Mouse (Mus musculus) liver, embryonic 11.5 days (tissue): ENCODE measurements around the gene Naa80. TPM values are rescaled to one million over a fixed set of nuclear protein-coding genes. Genes with fewer than 3 reads are reported as not detected.

Experiments
- ATAC-seq: fragments of 200-750 bp; cut with Nextera tagmentation; replicated peaks from 2 replicates; pipeline ENCODE4 v1.8.0; 2017; ENCODE audit warnings: moderate number of reproducible peaks, mild to moderate bottlenecking, moderate TSS enrichment, moderate library complexity; ENCODE audit not compliant: low FRiP score
- DNase-seq: peaks from one replicate; pipeline ENCODE4 v3.0.0-alpha.2; 2017; ENCODE audit warnings: low spot score
- H3K27ac ChIP-seq: fragments of 300-500 bp; sonication (generic); 2 replicates; pipeline ENCODE4 v1.5.1; 2014; ENCODE audit warnings: mild to moderate bottlenecking, low read depth, low read length, control low read depth
- H3K27me3 ChIP-seq: fragments of 300-500 bp; sonication (generic); replicated peaks from 2 replicates; pipeline ENCODE4 v1.6.1; 2014; ENCODE audit warnings: low read length, mixed read lengths; ENCODE audit not compliant: control insufficient read depth, insufficient read depth
- H3K36me3 ChIP-seq: fragments of 300-500 bp; sonication (generic); 2 replicates; pipeline ENCODE4 v1.6.1; 2014; ENCODE audit warnings: mild to moderate bottlenecking, low read length, moderate library complexity, mixed read lengths; ENCODE audit not compliant: control insufficient read depth, insufficient read depth
- H3K4me1 ChIP-seq: fragments of 300-500 bp; sonication (generic); replicated peaks from 2 replicates; pipeline ENCODE4 v1.6.1; 2014; ENCODE audit warnings: low read length, mixed read lengths; ENCODE audit not compliant: control insufficient read depth, insufficient read depth
- H3K4me2 ChIP-seq: fragments of 300-500 bp; sonication (generic); 2 replicates; pipeline ENCODE4 v1.6.1; 2014; ENCODE audit warnings: mild to moderate bottlenecking, control low read depth, moderate library complexity
- H3K4me3 ChIP-seq: fragments of 300-500 bp; sonication (generic); 2 replicates; pipeline ENCODE4 v1.5.1; 2014; ENCODE audit warnings: low read depth, low read length, control low read depth
- H3K9ac ChIP-seq: fragments of 300-500 bp; sonication (generic); 2 replicates; pipeline ENCODE4 v1.6.1; 2014; ENCODE audit warnings: low read depth, low read length, control low read depth
- H3K9me3 ChIP-seq: fragments of 300-500 bp; sonication (generic); 2 replicates; pipeline ENCODE4 v1.6.1; 2016; ENCODE audit warnings: low read length, inconsistent platforms, mixed read lengths; ENCODE audit not compliant: control insufficient read depth
- WGBS: fragments of 180-500 bp; shearing (Covaris S2); extraction: QIAGEN DNeasy Blood & Tissue Kit; methylation state at CpG from one replicate; pipeline ENCODE4 v1.1.7; 2014; 5-methylcytosine and 5-hydroxymethylcytosine counted together
- polyA plus RNA-seq: library from polyadenylated mRNA; unstranded; fragments of >200 nt; fragmentation: Nextera tagmentation; extraction: Ambion mirVana; gene quantifications from 2 replicates; pipeline ENCODE4 v1.2.1, GENCODE M21; 2014

The Naa80 gene
- polyA plus RNA-seq, 1 experiment from 2014 or later: 20.7 TPM

DNA sequence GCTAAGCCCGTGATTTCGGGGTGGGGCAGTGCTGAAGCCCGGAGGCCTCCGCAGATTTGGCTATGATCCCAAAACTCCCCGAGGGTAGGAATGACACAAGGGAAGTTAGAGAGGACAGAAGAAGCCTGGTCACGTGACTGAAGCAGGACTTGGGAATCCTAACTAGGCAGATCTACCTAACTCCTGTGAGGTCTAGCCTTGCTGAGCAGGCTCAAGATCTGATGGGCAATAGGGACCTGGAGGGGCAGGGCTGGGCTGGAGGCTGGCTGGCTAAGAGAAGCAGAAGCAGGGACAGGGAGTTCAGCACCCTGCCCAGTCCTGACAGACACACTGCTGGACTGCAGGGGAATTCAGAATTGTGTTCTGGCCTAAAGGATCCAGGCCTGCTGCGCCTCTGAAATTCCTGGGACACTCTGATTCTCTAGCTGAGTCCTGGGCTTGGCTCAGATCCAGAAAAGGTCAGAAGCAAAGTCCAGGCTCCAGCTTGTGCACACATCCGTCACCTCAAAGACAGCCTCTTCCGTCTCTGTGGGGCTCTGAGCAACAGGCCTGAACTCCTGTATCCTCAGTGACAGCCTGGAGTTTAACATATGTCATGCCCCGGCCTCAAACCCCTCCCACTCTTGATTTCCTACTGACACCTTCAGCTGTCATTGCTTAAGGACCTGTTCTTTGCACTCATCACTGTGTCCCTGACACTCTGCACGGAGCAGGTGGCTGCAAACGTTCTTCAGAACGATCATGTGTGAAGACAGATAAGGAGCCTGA lies 40.3 kb downstream of the Naa80 start:
- ATAC-seq: peak; percentile 69
- H3K36me3 ChIP-seq: peaks cover 37% of the 10 kb centered on the region
- H3K9ac ChIP-seq: peak overlapping the region; percentile 7; the same call in 1 of the 2 replicates

DNA sequence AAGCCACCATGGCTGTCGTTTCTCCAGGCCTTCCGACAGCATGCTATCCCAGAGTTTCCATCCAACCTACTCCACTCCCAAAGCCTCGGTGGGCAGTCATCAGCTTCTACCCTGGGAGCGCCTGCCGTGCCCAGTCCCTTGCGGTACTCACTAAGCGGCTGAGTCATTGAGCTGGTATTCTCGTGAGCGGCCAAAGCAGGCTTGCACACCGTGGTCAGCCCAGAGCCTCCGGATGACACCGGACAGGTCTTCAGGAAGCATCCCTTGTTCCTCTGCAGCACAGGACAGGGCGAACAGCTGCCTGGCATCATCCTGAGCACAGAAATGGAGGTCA lies 40.8 kb downstream of the Naa80 start:
- Histone ChIP-seq H3K27me3 (no peaks in the 10 kb centered on the region), H3K27ac (peak overlapping the region; percentile 78), H3K36me3 (peaks cover 35% of the 10 kb centered on the region), H3K9me3 (no peaks in the 10 kb centered on the region), H3K4me3 (no peak overlapping the region), H3K9ac (peak overlapping the region; percentile 7; the same call in 1 of the 2 replicates), H3K4me2 (peak overlapping the region; percentile 1; the same call in 1 of the 2 replicates), H3K4me1 (peaks cover 16% of the 10 kb centered on the region)
- ATAC-seq: no peak
- no peak for DNase-seq
- WGBS: 74% methylated on average over 13 of the region's 13 CpGs

More for the DNA sequence above, 40.3 kb downstream of the Naa80 start:
- Histone ChIP-seq H3K9me3 (no peaks in the 10 kb centered on the region), H3K4me3 (no peak overlapping the region), H3K27me3 (no peaks in the 10 kb centered on the region), H3K27ac (peak overlapping the region; percentile 78), H3K4me1 (peaks cover 12% of the 10 kb centered on the region), H3K4me2 (peak overlapping the region; percentile 1; the same call in 1 of the 2 replicates)
- DNase-seq: no peak
- WGBS: 63% methylated on average over 13 of the region's 13 CpGs

- Histone ChIP-seq H3K27ac (no peak overlapping the region), H3K9me3 (no peaks in the 10 kb centered on the region), H3K27me3 (no peaks in the 10 kb centered on the region), H3K4me3 (no peak overlapping the region), H3K4me1 (peaks cover 24% of the 10 kb centered on the region), H3K9ac (no peak overlapping the region), H3K4me2 (no peak overlapping the region), H3K36me3 (peaks cover 24% of the 10 kb centered on the region)
- no peak for DNase-seq
- no peak for ATAC-seq
These were observed 42.3 kb downstream of the Naa80 start for GRCm38 (mm10) chr9:107620954-107621353.

GRCm38 (mm10) chr9:107624539-107624938 lies 45.9 kb downstream of the Naa80 start:
- Histone ChIP-seq H3K4me1 (peaks cover 49% of the 10 kb centered on the region), H3K27ac (peak overlapping the region; percentile 19; the same call in 1 of the 2 replicates)
- DNase-seq: no peak

DNA sequence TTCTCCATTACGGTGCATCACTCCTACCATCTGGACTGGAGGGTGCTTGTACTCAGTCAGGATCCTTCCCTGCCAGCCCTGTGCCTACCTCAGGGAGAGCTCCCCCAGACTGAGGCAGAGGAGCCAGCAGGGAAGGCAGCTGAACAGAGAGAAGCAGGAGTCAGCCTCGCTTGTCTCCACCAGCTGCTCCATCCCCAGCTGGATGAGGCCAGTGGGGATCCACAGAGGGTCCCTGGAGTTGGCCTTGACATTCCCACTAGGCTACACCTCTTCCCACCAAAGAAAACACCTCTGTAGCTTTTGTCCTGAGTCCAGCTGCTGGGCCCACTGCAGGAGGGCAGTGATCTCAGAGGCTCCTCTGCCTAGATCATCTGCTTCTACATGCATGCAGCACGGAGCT lies 46.3 kb downstream of the Naa80 start:
- ATAC-seq (no peak), DNase-seq (no peak)
- 77% methylated on average over 3 of the region's 3 CpGs for WGBS
- Histone ChIP-seq H3K4me1 (peaks cover 49% of the 10 kb centered on the region), H3K4me3 (no peak overlapping the region), H3K27ac (peak overlapping the region; percentile 19; the same call in 1 of the 2 replicates), H3K36me3 (peaks cover 9% of the 10 kb centered on the region; the same call in 1 of the 2 replicates), H3K4me2 (peak overlapping the region; percentile 12), H3K9ac (peak overlapping the region; percentile 32; the same call in 1 of the 2 replicates), H3K27me3 (no peaks in the 10 kb centered on the region), H3K9me3 (no peaks in the 10 kb centered on the region)

More at GRCm38 (mm10) chr9:107624539-107624938, 45.9 kb downstream of the Naa80 start:
- H3K4me2 ChIP-seq: peak overlapping the region; percentile 12
- 63% methylated on average over 5 of the region's 5 CpGs for WGBS
- H3K9me3 ChIP-seq: no peaks in the 10 kb centered on the region
- peak overlapping the region; percentile 32; the same call in 1 of the 2 replicates for H3K9ac ChIP-seq
- peaks cover 13% of the 10 kb centered on the region; the same call in 1 of the 2 replicates for H3K36me3 ChIP-seq
- no peak for ATAC-seq
- H3K27me3 ChIP-seq: no peaks in the 10 kb centered on the region
- no peak overlapping the region for H3K4me3 ChIP-seq

DNA sequence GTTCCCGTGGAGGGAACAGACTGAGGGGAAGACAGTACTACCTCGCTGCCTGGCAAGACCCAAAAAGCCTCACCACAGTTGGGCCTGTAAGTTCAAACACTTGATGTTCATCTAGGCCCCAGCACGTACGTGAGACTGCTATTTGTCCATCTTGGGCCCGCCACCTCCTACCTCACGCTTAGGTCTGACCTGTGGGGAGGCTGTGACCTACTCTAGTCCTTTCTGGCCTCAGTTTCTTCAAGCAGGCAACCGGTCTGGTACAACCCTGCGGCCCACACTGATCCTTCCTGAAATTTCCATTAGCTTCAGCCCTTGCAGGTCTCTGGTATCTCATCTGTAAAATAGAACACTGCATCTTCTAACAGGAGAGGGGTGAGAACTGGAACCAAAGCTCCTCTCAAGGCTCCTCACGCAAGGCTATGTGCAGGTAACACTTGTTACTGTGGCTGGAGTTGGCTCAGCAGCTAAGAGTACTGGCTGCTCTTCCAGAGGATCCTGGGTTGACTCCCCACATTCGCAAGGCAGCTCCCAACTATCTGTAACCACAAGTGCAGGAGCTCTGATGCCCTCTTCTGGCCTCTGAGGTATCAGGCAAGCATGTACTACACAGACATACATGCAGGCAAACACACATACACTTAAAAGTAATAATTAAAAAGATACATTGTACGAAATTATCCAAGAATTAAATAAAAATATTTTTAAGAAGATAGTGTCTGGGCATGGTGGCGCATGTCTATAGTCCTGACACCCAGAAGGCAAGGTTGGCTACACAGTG lies 46.9 kb downstream of the Naa80 start:
- DNase-seq (no peak), ATAC-seq (no peak)
- Histone ChIP-seq H3K4me1 (peaks cover 54% of the 10 kb centered on the region), H3K4me2 (peak overlapping the region; percentile 12; the same call in 1 of the 2 replicates), H3K27ac (no peak overlapping the region; the same call in 1 of the 2 replicates), H3K36me3 (peaks cover 9% of the 10 kb centered on the region; the same call in 1 of the 2 replicates), H3K9me3 (no peaks in the 10 kb centered on the region), H3K27me3 (no peaks in the 10 kb centered on the region), H3K9ac (no peak overlapping the region), H3K4me3 (no peak overlapping the region)
- WGBS: 89% methylated on average over 12 of the region's 12 CpGs

GRCm38 (mm10) chr9:107626158-107626843 lies 47.6 kb downstream of the Naa80 start:
- Histone ChIP-seq H3K27ac (peak overlapping the region; percentile 35; the same call in 1 of the 2 replicates), H3K9ac (no peak overlapping the region), H3K9me3 (no peaks in the 10 kb centered on the region), H3K4me1 (peaks cover 61% of the 10 kb centered on the region), H3K27me3 (no peaks in the 10 kb centered on the region), H3K4me3 (no peak overlapping the region; the same call in 1 of the 2 replicates), H3K36me3 (peaks cover 11% of the 10 kb centered on the region; the same call in 1 of the 2 replicates), H3K4me2 (peak overlapping the region; percentile 23; the same call in 1 of the 2 replicates)
- ATAC-seq: no peak
- no peak for DNase-seq
- WGBS: 47% methylated on average over 15 of the region's 15 CpGs

GRCm38 (mm10) chr9:107626844-107627277 lies 48.2 kb downstream of the Naa80 start:
- 0% methylated on average over 2 of the region's 2 CpGs for WGBS
- H3K9me3 ChIP-seq: no peaks in the 10 kb centered on the region
- peak; percentile 85 for DNase-seq
- 0 out of 2 replicates have a peak overlapping the region, but pooled peaks have one; percentile 10 for H3K9ac ChIP-seq
- peaks cover 11% of the 10 kb centered on the region; the same call in 1 of the 2 replicates for H3K36me3 ChIP-seq
- peaks cover 67% of the 10 kb centered on the region for H3K4me1 ChIP-seq
- no peaks in the 10 kb centered on the region for H3K27me3 ChIP-seq
- ATAC-seq: peak; percentile 50
- peak overlapping the region; percentile 30; the same call in 1 of the 2 replicates for H3K4me2 ChIP-seq
- H3K4me3 ChIP-seq: no peak overlapping the region; the same call in 1 of the 2 replicates
- peak overlapping the region; percentile 35 for H3K27ac ChIP-seq
